ENCODE assay signal across 21 mouse cellular contexts in genomic region chr17:89301325-89301724, GRCm38 (mm10).
DNase-seq lines count a peak whose midpoint lies in the region; ATAC-seq and TF ChIP-seq lines count a peak whose summit lies in the region.
"Had no signal": no experiment of that assay in that cellular context is flagged by ENCODE, and none has a peak within 500 bp of the region (broad histone marks: within the 10 kb centered on the region; RNA-seq: fewer than 3 reads in every experiment).

No protein-coding gene starts in this region.

- H3K9ac ChIP-seq in limb, embryonic 14.5 days (ENCODE audit: low read depth, low read length, severe bottlenecking): no peak overlapping the region
- H3K9ac ChIP-seq: embryonic facial prominence, embryonic 13.5 days; embryonic facial prominence, embryonic 15.5 days; forebrain, embryonic 12.5 days; forebrain, embryonic 15.5 days had no signal

- WGBS in limb, embryonic 14.5 days: 68% methylated on average over 4 of the region's 4 CpGs
- WGBS in limb, embryonic 10.5 days: 89% methylated on average over 4 of the region's 4 CpGs

- H3K27ac ChIP-seq in limb, embryonic 14.5 days (replicated peaks; ENCODE audit: low read depth, low read length): no peak overlapping the region
- no peak overlapping the region for H3K27ac ChIP-seq in limb, embryonic 10.5 days
- H3K27ac ChIP-seq: embryonic facial prominence, embryonic 13.5 days; embryonic facial prominence, embryonic 15.5 days; forebrain, embryonic 10.5 days; forebrain, embryonic 12.5 days; forebrain, embryonic 15.5 days had no signal

- H3K4me3 ChIP-seq in limb, embryonic 14.5 days (replicated peaks; ENCODE audit: low read length): no peak overlapping the region
- H3K4me3 ChIP-seq in limb, embryonic 10.5 days: no peak overlapping the region
- H3K4me3 ChIP-seq: embryonic facial prominence, embryonic 13.5 days; embryonic facial prominence, embryonic 15.5 days; erythroblast, embryonic 14.5 days; forebrain, embryonic 10.5 days; forebrain, embryonic 12.5 days; forebrain, embryonic 15.5 days had no signal

- H3K36me3 ChIP-seq in limb, embryonic 14.5 days (ENCODE audit: control insufficient read depth, insufficient read depth, low read length): no peaks in the 10 kb centered on the region
- H3K36me3 ChIP-seq in limb, embryonic 10.5 days: no peaks in the 10 kb centered on the region
- H3K36me3 ChIP-seq: embryonic facial prominence, embryonic 13.5 days; embryonic facial prominence, embryonic 15.5 days; forebrain, embryonic 10.5 days; forebrain, embryonic 12.5 days; forebrain, embryonic 15.5 days had no signal

- DNase-seq in frontal cortex, postnatal 14 days (ENCODE audit: low spot score in 2 of 2): no peak
- peak; percentile 32 for DNase-seq in limb, embryonic 14.5 days (ENCODE audit: low spot score)
- no peak for DNase-seq in limb, embryonic 10.5 days (ENCODE audit: low spot score)
- DNase-seq in telencephalon, adult 2 months (ENCODE audit: low read depth, low spot score): peak; percentile 42
- no peak for DNase-seq in kidney, adult 8-10 months
- DNase-seq: adrenal gland, adult 2 months; adrenal gland, postnatal 10 days; adrenal gland, postnatal 25 days; cerebellum, adult 18-20 months; cerebellum, adult 8-10 months; cerebellum, adult 9-11 months; cerebellum, postnatal 14 days; cerebellum, postnatal 36 days; embryo, embryonic 11 days had no signal

- peak; percentile 77 for ATAC-seq in frontal cortex, adult (ENCODE audit: low TSS enrichment)
- ATAC-seq in limb, embryonic 14.5 days (ENCODE audit: low FRiP score, low read depth): no peak
- ATAC-seq: forebrain, embryonic 15.5 days had no signal

- no peaks in the 10 kb centered on the region for H3K9me3 ChIP-seq in limb, embryonic 14.5 days (ENCODE audit: control insufficient read depth, low read length)
- no peaks in the 10 kb centered on the region for H3K9me3 ChIP-seq in limb, embryonic 10.5 days (replicated peaks)
- H3K9me3 ChIP-seq: embryonic facial prominence, embryonic 13.5 days; embryonic facial prominence, embryonic 15.5 days; forebrain, embryonic 10.5 days; forebrain, embryonic 12.5 days; forebrain, embryonic 15.5 days had no signal

- H3K27me3 ChIP-seq in limb, embryonic 14.5 days (ENCODE audit: control insufficient read depth, insufficient read depth, low read length): no peaks in the 10 kb centered on the region
- H3K27me3 ChIP-seq in limb, embryonic 10.5 days (ENCODE audit: low read depth, poor library complexity, severe bottlenecking): no peaks in the 10 kb centered on the region
- H3K27me3 ChIP-seq: embryonic facial prominence, embryonic 13.5 days; embryonic facial prominence, embryonic 15.5 days; forebrain, embryonic 12.5 days; forebrain, embryonic 15.5 days had no signal

- H3K4me1 ChIP-seq in limb, embryonic 14.5 days (ENCODE audit: control insufficient read depth, insufficient read depth, low read length): no peaks in the 10 kb centered on the region
- no peaks in the 10 kb centered on the region for H3K4me1 ChIP-seq in limb, embryonic 10.5 days
- H3K4me1 ChIP-seq: embryonic facial prominence, embryonic 13.5 days; embryonic facial prominence, embryonic 15.5 days; forebrain, embryonic 10.5 days had no signal

- H3K4me2 ChIP-seq in limb, embryonic 14.5 days (replicated peaks; ENCODE audit: low read depth, low read length, severe bottlenecking): no peak overlapping the region
- H3K4me2 ChIP-seq: embryonic facial prominence, embryonic 13.5 days; embryonic facial prominence, embryonic 15.5 days; forebrain, embryonic 12.5 days; forebrain, embryonic 15.5 days had no signal

- TF ChIP-seq POLR2A in limb, embryonic 14.5 days (IDR thresholded peaks at IDR 0.05; ENCODE audit: borderline replicate concordance, extremely low read depth, insufficient read depth, insufficient read length): no peak

Comparison
In these comparisons a context has a peak if more than half of its experiments do, and no peak if none do; other contexts are left out.
1. DNase-seq: peak in limb, embryonic 14.5 days (single experiment) and telencephalon, adult 2 months (single experiment); none in frontal cortex, postnatal 14 days (0 of 2), limb, embryonic 10.5 days (single experiment) and kidney, adult 8-10 months (0 of 2).